Mouse (Mus musculus) lung, adult 2 months (tissue): ENCODE measurements around the gene Hadhb.

Experiments
- CTCF ChIP-seq: fragments of 200-500 bp; IDR thresholded peaks from 2 replicates; pipeline ENCODE4 v1.5.1; 2011; ENCODE audit warnings: mild to moderate bottlenecking, low read length, control low read depth; ENCODE audit not compliant: insufficient read depth
- POLR2A ChIP-seq: fragments of 200-500 bp; IDR thresholded peaks from 2 replicates; pipeline ENCODE4 v1.6.1; 2011; ENCODE audit warnings: low read depth, mild to moderate bottlenecking, control low read depth, low read length, borderline replicate concordance; ENCODE audit errors: extremely low read depth

DNA sequence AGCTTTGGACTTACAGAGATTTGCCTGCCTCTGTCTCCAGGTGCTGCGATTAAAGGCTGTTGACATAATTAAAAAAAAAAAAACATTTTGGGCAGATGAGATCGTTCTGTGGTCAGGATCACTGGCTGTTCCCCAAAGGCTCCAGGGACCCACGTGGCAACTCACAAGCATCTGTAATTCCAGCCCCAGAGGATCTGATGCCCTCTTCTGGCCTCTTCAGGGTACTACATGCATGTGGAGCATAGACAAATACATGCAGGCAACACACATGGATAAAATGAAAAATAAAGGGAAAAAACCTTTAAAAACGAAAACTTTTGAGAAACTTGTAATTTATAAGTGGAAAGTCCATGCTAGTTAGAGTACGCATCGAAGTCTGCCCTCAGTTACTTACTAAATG lies 52.2 kb downstream of the Hadhb start:
- peak; percentile 18; the same call in 1 of the 2 replicates for TF ChIP-seq CTCF
- no peak for TF ChIP-seq POLR2A
